Mouse (Mus musculus): ENCODE data around the gene Sptlc2. TPM values are rescaled to one million over a fixed set of nuclear protein-coding genes. Genes with fewer than 3 reads are reported as not detected.
"Not testable (repeated sequence)": the region's sequence is repeated elsewhere in the genome, so short reads cannot be mapped to it uniquely, and the experiment has no call there.

The Sptlc2 gene
- total RNA-seq, 2 experiments from 2014 or later: 50.3 to 60.5 TPM

GRCm38 (mm10) chr12:87282743-87283142, 105.4 kb downstream of the Sptlc2 start:
- no peak for DNase-seq (ENCODE audit: low spot score in 2 of 2)

GRCm38 (mm10) chr12:87281766-87282165, 106.4 kb downstream of the Sptlc2 start:
- no peak for DNase-seq (ENCODE audit: low spot score in 2 of 2)

- no peak for DNase-seq (ENCODE audit: low spot score in 2 of 2)
Observed at GRCm38 (mm10) chr12:87279879-87280278, 108.3 kb downstream of the Sptlc2 start.

DNA sequence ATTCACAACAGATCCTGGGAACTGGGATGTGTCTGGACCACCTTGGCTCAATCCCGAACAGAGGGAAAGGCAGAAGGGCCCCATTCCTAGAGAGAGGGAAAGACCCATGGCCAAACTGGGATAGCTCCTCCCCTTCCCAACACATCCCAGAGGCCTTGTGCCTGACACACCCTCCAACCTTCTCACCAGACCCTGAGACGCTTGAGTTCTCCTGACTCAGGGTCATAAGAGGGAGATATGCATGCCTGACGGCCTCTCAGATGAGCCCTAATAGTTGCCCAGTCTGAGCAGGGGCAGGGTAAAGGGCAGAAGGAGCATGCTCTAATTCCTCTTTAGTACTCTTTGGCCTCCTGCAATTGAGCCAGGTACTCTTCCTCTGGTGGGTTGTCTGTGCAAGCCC, 108.8 kb downstream of the Sptlc2 start:
- no peak for DNase-seq (ENCODE audit: low spot score in 2 of 2)

- no peak for DNase-seq (ENCODE audit: low spot score in 2 of 2)
Observed at GRCm38 (mm10) chr12:87278118-87278730, 109.9 kb downstream of the Sptlc2 start.

DNA sequence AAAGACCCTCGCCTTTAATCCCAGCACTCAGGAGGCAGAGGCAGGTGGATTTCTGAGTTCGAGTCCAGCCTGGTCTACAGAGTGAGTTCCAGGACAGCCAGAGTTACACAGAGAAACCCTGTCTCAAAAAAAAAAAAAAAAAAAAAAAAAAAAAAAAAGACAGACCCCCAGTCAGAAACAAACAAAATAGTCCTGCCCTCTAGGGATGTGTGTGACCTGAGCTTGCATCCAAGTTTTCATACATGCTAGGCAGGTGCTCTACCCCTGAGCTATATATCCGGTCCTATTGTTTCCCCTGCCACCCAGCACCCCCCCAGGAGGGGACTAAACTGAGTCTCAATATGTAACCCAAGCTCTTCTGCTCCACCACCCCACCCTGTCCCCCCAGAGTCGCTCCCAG, 110.9 kb downstream of the Sptlc2 start:
- not testable (repeated sequence) for DNase-seq (ENCODE audit: low spot score in 2 of 2)

GRCm38 (mm10) chr12:87274853-87275831, 113.0 kb downstream of the Sptlc2 start:
- DNase-seq (ENCODE audit: low spot score in 2 of 2): no peak

GRCm38 (mm10) chr12:87267682-87268081, 120.5 kb downstream of the Sptlc2 start:
- peak in 1 of 2 experiments; percentile 42 for DNase-seq (ENCODE audit: low spot score in 2 of 2)

GRCm38 (mm10) chr12:87266827-87267603, 121.1 kb downstream of the Sptlc2 start:
- no peak for DNase-seq (ENCODE audit: low spot score in 2 of 2)

- peak; percentile 93 to 97 for DNase-seq (ENCODE audit: low spot score in 2 of 2)
Observed at GRCm38 (mm10) chr12:87266108-87266826, 121.9 kb downstream of the Sptlc2 start, which contains the start of the genes Vipas39 and Ahsa1. Vipas39 (minus strand) TSS chr12:87266256. Ahsa1 (plus strand) TSS chr12:87266479.

DNA sequence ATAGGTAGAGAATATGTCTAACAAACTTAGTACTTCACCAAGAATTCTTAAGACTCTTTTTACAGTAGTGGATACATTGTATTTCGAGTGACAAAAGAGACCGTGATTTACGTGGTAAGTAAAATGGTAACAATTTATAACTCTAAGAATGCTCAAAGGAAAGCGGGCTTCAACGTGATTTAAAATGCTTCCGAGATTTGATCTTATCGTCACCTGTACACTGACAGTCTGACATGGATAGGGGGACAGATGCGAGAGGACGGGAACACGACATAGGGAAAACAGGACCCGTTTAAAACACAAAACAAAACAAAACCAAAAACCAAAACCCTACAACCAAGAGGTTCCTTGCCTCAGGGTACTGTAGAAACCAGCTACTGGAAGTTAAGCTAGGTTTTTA, 122.7 kb downstream of the Sptlc2 start:
- no peak for DNase-seq (ENCODE audit: low spot score in 2 of 2)

DNA sequence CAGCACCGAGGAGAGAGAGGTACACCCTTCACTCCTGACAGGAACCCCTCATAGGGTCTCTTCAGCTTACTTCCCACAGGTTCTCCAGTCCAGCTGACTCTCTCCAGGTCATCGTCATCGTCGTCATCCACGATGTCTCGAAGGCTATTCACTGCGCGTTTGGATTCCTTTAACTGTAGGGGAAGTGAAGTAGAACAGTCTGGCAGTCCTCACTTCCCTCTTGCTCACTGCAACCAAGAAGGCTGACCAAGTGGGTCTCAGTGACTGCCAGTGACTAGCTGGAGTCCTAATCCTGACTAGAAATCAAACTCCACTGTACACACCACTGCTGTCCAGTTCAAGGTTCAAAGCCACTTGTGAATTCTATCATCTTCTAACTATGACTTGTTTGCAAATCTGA, 127.6 kb downstream of the Sptlc2 start:
- DNase-seq (ENCODE audit: low spot score in 2 of 2): no peak

- no peak for DNase-seq (ENCODE audit: low spot score in 2 of 2)
Observed at GRCm38 (mm10) chr12:87256629-87257028, 131.5 kb downstream of the Sptlc2 start.

Small RNAs within 50 kb of the gene (microRNA-seq; reads per million reads assigned to microRNA genes)
- gene Gm47293 (0 reads per million in 2 experiments), gene Mir3068 (23.5 to 25.3 reads per million in 2 experiments)

Other genes with a start within 250 kb of the Sptlc2 start
- 10 to 100 TPM; 48.6 to 49.3 TPM for gene Gstz1, start 241.2 kb downstream of the Sptlc2 start, total RNA-seq (2021)
- 10 to 100 TPM; 19.0 to 21.3 TPM for gene Pomt2, start 240.4 kb downstream of the Sptlc2 start, total RNA-seq (2021)
- gene Samd15, start 188.6 kb downstream of the Sptlc2 start, total RNA-seq (2021): 1 to 10 TPM; 2.5 to 3.7 TPM
- 10 to 100 TPM; 26.4 to 26.7 TPM for gene Tmed8, start 187.9 kb downstream of the Sptlc2 start, total RNA-seq (2021)
- gene Noxred1, start 149.6 kb downstream of the Sptlc2 start, total RNA-seq (2021): 1 to 10 TPM in 1 of 2 experiments, under 1 TPM in 1; 0.93 to 1.2 TPM
- gene Vipas39, start 122.1 kb downstream of the Sptlc2 start, total RNA-seq (2021): 10 to 100 TPM; 57.5 to 66.0 TPM
- gene Ahsa1, start 121.9 kb downstream of the Sptlc2 start, total RNA-seq (2021): 100 to 1,000 TPM; 147 to 157 TPM
- under 1 TPM; 0.52 to 0.60 TPM for gene Ism2, start 88.7 kb downstream of the Sptlc2 start, total RNA-seq (2021)
- gene Slirp, start 55.5 kb upstream of the Sptlc2 start, total RNA-seq (2021): 10 to 100 TPM; 87.3 to 94.3 TPM
- 10 to 100 TPM; 16.7 to 18.5 TPM for gene Alkbh1, start 55.7 kb upstream of the Sptlc2 start, total RNA-seq (2021)
- gene Snw1, start 83.9 kb upstream of the Sptlc2 start, total RNA-seq (2021): 10 to 100 TPM; 48.2 to 48.4 TPM
- not detected for gene Gm5788, start 106.4 kb upstream of the Sptlc2 start, total RNA-seq (2021)
- not detected for gene Gm8300, start 126.0 kb upstream of the Sptlc2 start, total RNA-seq (2021)
- not detected for gene Oog1, start 214.3 kb upstream of the Sptlc2 start, total RNA-seq (2021)
- gene Gm4027, start 230.5 kb upstream of the Sptlc2 start, total RNA-seq (2021): not detected

All from layer of hippocampus, postnatal 14 days (tissue).